Mouse (Mus musculus) heart, postnatal 0 days (tissue): ENCODE results near the gene Cela1. TPM values are rescaled to one million over a fixed set of nuclear protein-coding genes. Genes with fewer than 3 reads are reported as not detected.

ENCODE experiments used
- ATAC-seq: fragments of 200-750 bp; cut with Nextera tagmentation; 2 replicates; pipeline ENCODE4 v1.8.0; 2017; ENCODE audit warnings: low read depth, moderate number of reproducible peaks, moderate library complexity; ENCODE audit not compliant: insufficient read depth
- DNase-seq: peaks from one replicate; pipeline ENCODE4 v3.0.0-alpha.2; 2016; ENCODE audit warnings: low spot score
- H3K27ac ChIP-seq: fragments of 300-500 bp; sonication (generic); 2 replicates; pipeline ENCODE4 v1.5.1; 2014; ENCODE audit warnings: low read depth, mild to moderate bottlenecking
- H3K27me3 ChIP-seq: fragments of 300-500 bp; sonication (generic); 2 replicates; pipeline ENCODE4 v1.6.1; 2014; ENCODE audit warnings: low read length, mixed read lengths; ENCODE audit not compliant: control insufficient read depth, insufficient read depth
- H3K36me3 ChIP-seq: fragments of 300-500 bp; sonication (generic); replicated peaks from 2 replicates; pipeline ENCODE4 v1.6.1; 2014; ENCODE audit warnings: low read length, mixed read lengths; ENCODE audit not compliant: control insufficient read depth, insufficient read depth
- H3K4me1 ChIP-seq: fragments of 300-500 bp; sonication (generic); 2 replicates; pipeline ENCODE4 v1.6.1; 2014; ENCODE audit warnings: antibody characterized with exemption; ENCODE audit not compliant: control insufficient read depth, insufficient read depth
- H3K4me2 ChIP-seq: fragments of 300-500 bp; sonication (generic); 2 replicates; pipeline ENCODE4 v1.6.1; 2014; ENCODE audit warnings: low read depth, mild to moderate bottlenecking, low read length, moderate library complexity
- H3K4me3 ChIP-seq: fragments of 300-500 bp; sonication (generic); 2 replicates; pipeline ENCODE4 v1.5.1; 2014; ENCODE audit warnings: low read depth, low read length
- H3K9ac ChIP-seq: fragments of 300-500 bp; sonication (generic); replicated peaks from 2 replicates; pipeline ENCODE4 v1.6.1; 2014; ENCODE audit warnings: low read depth, low read length, mixed read lengths
- H3K9me3 ChIP-seq: fragments of 300-500 bp; sonication (generic); replicated peaks from 2 replicates; pipeline ENCODE4 v1.6.1; 2016; ENCODE audit warnings: low read length; ENCODE audit not compliant: control insufficient read depth
- CTCF ChIP-seq: IDR thresholded peaks from 2 replicates; pipeline ENCODE4 v1.5.1; 2016; ENCODE audit warnings: antibody characterized with exemption, control low read depth, low read depth
- EP300 ChIP-seq: IDR thresholded peaks from 2 replicates; pipeline ENCODE4 v1.6.1; 2016; ENCODE audit warnings: antibody characterized with exemption, low read depth
- WGBS: fragments of 180-500 bp; shearing (Covaris S2); extraction: QIAGEN DNeasy Blood & Tissue Kit; methylation state at CpG from one replicate; pipeline ENCODE4 v1.1.7; 2014; 5-methylcytosine and 5-hydroxymethylcytosine counted together
- polyA plus RNA-seq: library from polyadenylated mRNA; unstranded; fragments of >200 nt; fragmentation: Nextera tagmentation; extraction: Ambion mirVana; gene quantifications from 2 replicates; pipeline ENCODE4 v1.2.1, GENCODE M21; 2015
- total RNA-seq: library from RNA; depleted of rRNA; stranded (reverse); fragments of >200 nt; gene quantifications from 2 replicates; pipeline ENCODE4 v1.2.3, GENCODE M21; 2014; ENCODE audit warnings: low replicate concordance

Gene Cela1
- total and polyA plus RNA-seq, 2 experiments from 2014 or later = 1.8 TPM; not detected in 1

- no peaks in the 10 kb centered on the region for H3K4me1 ChIP-seq
- H3K9ac ChIP-seq = no peak overlapping the region
- H3K4me3 ChIP-seq = no peak overlapping the region
- TF ChIP-seq EP300 = no peak
- TF ChIP-seq CTCF = no peak
- H3K27ac ChIP-seq = no peak overlapping the region
- 67% methylated on average over 6 of the region's 6 CpGs for WGBS
- H3K9me3 ChIP-seq = no peaks in the 10 kb centered on the region
- no peak for ATAC-seq
- H3K4me2 ChIP-seq = no peak overlapping the region
- no peaks in the 10 kb centered on the region for H3K36me3 ChIP-seq
- H3K27me3 ChIP-seq = peaks cover 7% of the 10 kb centered on the region
- no peak for DNase-seq
These were observed 34.8 kb upstream of the Cela1 start for GRCm38 (mm10) chr15:100722564-100722963.

- no peak for TF ChIP-seq CTCF
- no peak for TF ChIP-seq EP300
- Histone ChIP-seq H3K27me3 (peaks cover 5% of the 10 kb centered on the region; the same call in 1 of the 2 replicates), H3K4me3 (no peak overlapping the region), H3K36me3 (no peaks in the 10 kb centered on the region), H3K9me3 (no peaks in the 10 kb centered on the region), H3K4me1 (no peaks in the 10 kb centered on the region), H3K27ac (no peak overlapping the region), H3K4me2 (no peak overlapping the region), H3K9ac (no peak overlapping the region)
- no peak for ATAC-seq
- 33% methylated on average over 4 of the region's 4 CpGs for WGBS
- no peak for DNase-seq
These were observed 34.3 kb upstream of the Cela1 start for GRCm38 (mm10) chr15:100722026-100722425.

- Histone ChIP-seq H3K27me3 (peaks cover 5% of the 10 kb centered on the region; the same call in 1 of the 2 replicates), H3K4me2 (no peak overlapping the region), H3K36me3 (no peaks in the 10 kb centered on the region), H3K27ac (no peak overlapping the region), H3K9me3 (no peaks in the 10 kb centered on the region), H3K4me1 (no peaks in the 10 kb centered on the region), H3K4me3 (no peak overlapping the region), H3K9ac (no peak overlapping the region)
- no peak for DNase-seq
- no peak for ATAC-seq
- WGBS = 85% methylated on average over 5 of the region's 5 CpGs
- TF ChIP-seq EP300 (no peak), CTCF (no peak)
These were observed 33.7 kb upstream of the Cela1 start for GRCm38 (mm10) chr15:100721445-100721844.

- 83% methylated on average over 10 of the region's 10 CpGs for WGBS
- no peak overlapping the region for H3K9ac ChIP-seq
- H3K4me3 ChIP-seq = no peak overlapping the region
- H3K27ac ChIP-seq = no peak overlapping the region
- H3K4me1 ChIP-seq = no peaks in the 10 kb centered on the region
- no peaks in the 10 kb centered on the region for H3K36me3 ChIP-seq
- TF ChIP-seq CTCF (no peak), EP300 (no peak)
- no peak for DNase-seq
- ATAC-seq = no peak
- H3K4me2 ChIP-seq = no peak overlapping the region
- H3K9me3 ChIP-seq = no peaks in the 10 kb centered on the region
- H3K27me3 ChIP-seq = no peaks in the 10 kb centered on the region
These were observed 32.3 kb upstream of the Cela1 start for GRCm38 (mm10) chr15:100720066-100720465.

DNA sequence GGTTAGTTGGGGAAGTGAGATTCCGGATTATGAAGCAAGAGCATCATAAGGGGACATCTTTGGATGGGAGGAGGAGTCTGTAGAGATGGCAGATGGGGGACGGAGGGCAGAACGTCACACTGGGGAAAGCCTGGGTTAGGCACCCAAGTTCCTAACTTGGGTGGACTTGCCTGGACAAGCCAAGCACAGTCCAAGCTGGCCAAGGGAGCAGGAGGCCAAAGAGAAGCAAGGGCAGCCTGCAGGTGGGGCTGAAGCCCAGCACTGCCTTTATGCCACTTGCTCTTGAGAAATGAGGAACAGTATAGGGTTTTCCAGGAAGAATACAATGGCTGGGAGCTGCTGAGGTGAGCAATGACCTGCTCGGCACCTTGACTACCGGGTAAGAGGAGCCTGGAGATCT lies 31.5 kb upstream of the Cela1 start:
- Histone ChIP-seq H3K27me3 (no peaks in the 10 kb centered on the region), H3K27ac (no peak overlapping the region), H3K9me3 (no peaks in the 10 kb centered on the region), H3K9ac (no peak overlapping the region), H3K4me1 (no peaks in the 10 kb centered on the region), H3K4me2 (no peak overlapping the region), H3K36me3 (no peaks in the 10 kb centered on the region), H3K4me3 (no peak overlapping the region)
- DNase-seq = no peak
- 86% methylated on average over 5 of the region's 5 CpGs for WGBS
- ATAC-seq = no peak
- TF ChIP-seq EP300 (no peak), CTCF (no peak)

GRCm38 (mm10) chr15:100718572-100718971 lies 30.9 kb upstream of the Cela1 start:
- H3K4me2 ChIP-seq = no peak overlapping the region
- 72% methylated on average over 11 of the region's 11 CpGs for WGBS
- no peak overlapping the region for H3K4me3 ChIP-seq
- H3K36me3 ChIP-seq = no peaks in the 10 kb centered on the region
- no peaks in the 10 kb centered on the region for H3K9me3 ChIP-seq
- ATAC-seq (no peak), DNase-seq (no peak)
- no peaks in the 10 kb centered on the region for H3K4me1 ChIP-seq
- no peak overlapping the region for H3K27ac ChIP-seq
- H3K9ac ChIP-seq = no peak overlapping the region
- H3K27me3 ChIP-seq = no peaks in the 10 kb centered on the region
- TF ChIP-seq EP300 = no peak
